In genomic region chr16:10655236-10655635, GRCm38 (mm10) we compare ENCODE assay signal across 21 mouse cellular contexts.
DNase-seq lines count a peak whose midpoint lies in the region; ATAC-seq and TF ChIP-seq lines count a peak whose summit lies in the region.
"Had no signal": no experiment of that assay in that cellular context is flagged by ENCODE, and none has a peak within 500 bp of the region (broad histone marks: within the 10 kb centered on the region; RNA-seq: fewer than 3 reads in every experiment).

No protein-coding gene starts in this region.

- 0 out of 2 replicates have a peak, but pooled peaks have one; percentile 20 for ATAC-seq in granulocyte monocyte progenitor cell, adult 5-6 weeks (replicated peaks; ENCODE audit: poor library complexity, severe bottlenecking)
- ATAC-seq: forebrain, embryonic 13.5 days; liver, postnatal 0 days; midbrain, embryonic 15.5 days had no signal

- no peak for TF ChIP-seq POLR2A in kidney, adult 2 months (IDR thresholded peaks at IDR 0.05; ENCODE audit: low read depth, low read length)

- peak; percentile 27 for DNase-seq in kidney, adult 2 months
- no peak for DNase-seq in kidney, postnatal 14 days
- DNase-seq in right cerebral cortex, adult 18-20 months = peak; percentile 20
- DNase-seq in right cerebral cortex, adult 2 months (ENCODE audit: low spot score in 2 of 2) = no peak
- no peak for DNase-seq in cerebellum, postnatal 4 days (ENCODE audit: low spot score in 2 of 2)
- DNase-seq in cerebellum, postnatal 25 days = no peak
- DNase-seq: cerebellum, adult 11 months; gastrocnemius, postnatal 14 days; heart, adult 2 months; heart, postnatal 36 days; kidney, postnatal 4 days; liver, postnatal 0 days; thymus, adult 2 months; thymus, postnatal 4 days had no signal

- H3K4me3 ChIP-seq in kidney, adult 2 months (ENCODE audit: insufficient read depth, low read depth, low read length) = no peak overlapping the region
- H3K4me3 ChIP-seq: embryonic facial prominence, embryonic 13.5 days; forebrain, embryonic 13.5 days; heart, adult 2 months; hindbrain, embryonic 13.5 days; kidney, embryonic 15.5 days; limb, embryonic 12.5 days; midbrain, embryonic 15.5 days had no signal

- peaks cover 4% of the 10 kb centered on the region for H3K4me1 ChIP-seq in kidney, adult 2 months (ENCODE audit: control insufficient read depth, insufficient read depth, low read length)
- H3K4me1 ChIP-seq: midbrain, embryonic 15.5 days had no signal

- H3K27me3 ChIP-seq in kidney, adult 2 months (replicated peaks; ENCODE audit: control insufficient read depth, insufficient read depth, low read length) = no peaks in the 10 kb centered on the region
- H3K27me3 ChIP-seq: embryonic facial prominence, embryonic 13.5 days; forebrain, embryonic 13.5 days; hindbrain, embryonic 13.5 days; kidney, embryonic 15.5 days; midbrain, embryonic 15.5 days had no signal

- TF ChIP-seq CTCF in kidney, adult 2 months (conservative IDR thresholded peaks at IDR 0.05; ENCODE audit: insufficient read depth, insufficient read length, low read depth, low read length) = no peak

- no peaks in the 10 kb centered on the region for H3K36me3 ChIP-seq in kidney, adult 2 months (ENCODE audit: control insufficient read depth, insufficient read depth, low read length)
- H3K36me3 ChIP-seq: embryonic facial prominence, embryonic 13.5 days; hindbrain, embryonic 13.5 days; kidney, embryonic 15.5 days; limb, embryonic 12.5 days; midbrain, embryonic 15.5 days had no signal

- 73% methylated on average over 3 of the region's 3 CpGs for WGBS in kidney, adult 2 months

- H3K27ac ChIP-seq in kidney, adult 2 months (ENCODE audit: insufficient read depth, low read depth, low read length) = no peak overlapping the region
- H3K27ac ChIP-seq: embryonic facial prominence, embryonic 13.5 days; forebrain, embryonic 13.5 days; heart, adult 2 months; midbrain, embryonic 15.5 days had no signal

Comparison
In these comparisons a context has a peak if more than half of its experiments do, and no peak if none do; other contexts are left out.
1. DNase-seq: peak in kidney, adult 2 months (single experiment) and right cerebral cortex, adult 18-20 months (single experiment); none in kidney, postnatal 14 days (single experiment), right cerebral cortex, adult 2 months (0 of 2), cerebellum, postnatal 4 days (0 of 2) and cerebellum, postnatal 25 days (0 of 2).